Mouse (Mus musculus) midbrain, postnatal 0 days (tissue): ENCODE measurements at regions not wholly inside any gene's neighbourhood (a gene's known extent, or its start where the extent isn't known, plus 50 kb on each side); places are given as distances from the start of the nearest gene placed in this dataset.

Source experiments
- ATAC-seq: fragments of 200-750 bp; cut with Nextera tagmentation; 2 replicates; pipeline ENCODE4 v1.8.0; 2017; ENCODE audit warnings: moderate number of reproducible peaks, mild to moderate bottlenecking, moderate TSS enrichment, moderate library complexity; ENCODE audit not compliant: low FRiP score
- DNase-seq: peaks from one replicate; pipeline ENCODE4 v3.0.0-alpha.2; 2015; ENCODE audit warnings: low spot score
- H3K27ac ChIP-seq: fragments of 300-500 bp; sonication (generic); 2 replicates; pipeline ENCODE4 v1.5.1; 2014; ENCODE audit warnings: low read depth, mild to moderate bottlenecking, low read length, mixed read lengths
- H3K27me3 ChIP-seq: fragments of 300-500 bp; sonication (generic); 2 replicates; pipeline ENCODE4 v1.6.1; 2014; ENCODE audit warnings: low read length, control low read depth, mixed read lengths; ENCODE audit not compliant: insufficient read depth
- H3K36me3 ChIP-seq: fragments of 300-500 bp; sonication (generic); 2 replicates; pipeline ENCODE4 v1.6.1; 2014; ENCODE audit warnings: low read length, control low read depth, mixed read lengths; ENCODE audit not compliant: insufficient read depth
- H3K4me1 ChIP-seq: fragments of 300-500 bp; sonication (generic); 2 replicates; pipeline ENCODE4 v1.6.1; 2014; ENCODE audit warnings: mild to moderate bottlenecking, control low read depth, antibody characterized with exemption, low read length, mixed read lengths; ENCODE audit not compliant: insufficient read depth
- H3K4me2 ChIP-seq: fragments of 300-500 bp; sonication (generic); 2 replicates; pipeline ENCODE4 v1.6.1; 2014; ENCODE audit warnings: low read depth, mild to moderate bottlenecking, low read length, mixed read lengths; ENCODE audit not compliant: poor library complexity, severe bottlenecking
- H3K4me3 ChIP-seq: fragments of 300-500 bp; sonication (generic); 2 replicates; pipeline ENCODE4 v1.5.1; 2014; ENCODE audit warnings: low read depth, mild to moderate bottlenecking, low read length, moderate library complexity
- H3K9ac ChIP-seq: fragments of 300-500 bp; sonication (generic); replicated peaks from 2 replicates; pipeline ENCODE4 v1.6.1; 2014; ENCODE audit warnings: mild to moderate bottlenecking, low read length, moderate library complexity, mixed read lengths; ENCODE audit not compliant: poor library complexity, severe bottlenecking
- H3K9me3 ChIP-seq: fragments of 300-500 bp; sonication (generic); 2 replicates; pipeline ENCODE4 v1.6.1; 2016; ENCODE audit warnings: low read length, control low read depth
- CTCF ChIP-seq: IDR thresholded peaks from 2 replicates; pipeline ENCODE4 v1.5.1; 2016; ENCODE audit warnings: antibody characterized with exemption, mild to moderate bottlenecking
- WGBS: fragments of 180-500 bp; shearing (Covaris S2); extraction: QIAGEN DNeasy Blood & Tissue Kit; methylation state at CpG from one replicate; pipeline ENCODE4 v1.1.7; 2014; 5-methylcytosine and 5-hydroxymethylcytosine counted together

DNA sequence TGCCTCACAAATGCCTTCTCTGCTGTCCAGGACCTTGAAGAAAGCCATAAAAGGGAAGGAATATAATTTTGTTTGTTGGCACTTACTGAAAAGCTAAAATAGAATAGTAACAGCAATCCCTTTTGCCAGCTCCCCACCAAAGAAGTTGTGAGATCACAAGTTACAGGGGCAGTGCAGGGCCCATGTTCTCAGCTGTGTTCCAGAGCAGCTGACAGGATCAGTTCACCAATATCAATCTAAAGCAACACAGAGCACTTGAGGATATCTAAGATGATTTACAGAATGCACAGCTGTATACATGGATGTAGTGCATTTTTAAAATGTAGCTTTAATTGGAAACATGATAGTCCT lies 63.4 kb upstream of the Mbnl1 start:
- H3K4me1 ChIP-seq, result no peaks in the 10 kb centered on the region
- DNase-seq (no peak), ATAC-seq (no peak)
- H3K4me3 ChIP-seq, result no peak overlapping the region
- no peaks in the 10 kb centered on the region for H3K27me3 ChIP-seq
- no peaks in the 10 kb centered on the region for H3K36me3 ChIP-seq
- no peak overlapping the region for H3K9ac ChIP-seq
- TF ChIP-seq CTCF, result no peak
- H3K27ac ChIP-seq, result no peak overlapping the region
- no peaks in the 10 kb centered on the region for H3K9me3 ChIP-seq
- no peak overlapping the region for H3K4me2 ChIP-seq

- no peak overlapping the region for H3K4me3 ChIP-seq
- no peaks in the 10 kb centered on the region for H3K9me3 ChIP-seq
- WGBS, result 66% methylated on average over 1 of the region's 1 CpGs
- H3K27me3 ChIP-seq, result no peaks in the 10 kb centered on the region
- no peak overlapping the region for H3K4me2 ChIP-seq
- H3K9ac ChIP-seq, result no peak overlapping the region
- H3K36me3 ChIP-seq, result no peaks in the 10 kb centered on the region
- TF ChIP-seq CTCF, result no peak
- DNase-seq, result no peak
- no peak overlapping the region for H3K27ac ChIP-seq
- ATAC-seq, result no peak
- no peaks in the 10 kb centered on the region for H3K4me1 ChIP-seq
Measured at GRCm38 (mm10) chr3:60411746-60412145, 60.9 kb upstream of the Mbnl1 start.

DNA sequence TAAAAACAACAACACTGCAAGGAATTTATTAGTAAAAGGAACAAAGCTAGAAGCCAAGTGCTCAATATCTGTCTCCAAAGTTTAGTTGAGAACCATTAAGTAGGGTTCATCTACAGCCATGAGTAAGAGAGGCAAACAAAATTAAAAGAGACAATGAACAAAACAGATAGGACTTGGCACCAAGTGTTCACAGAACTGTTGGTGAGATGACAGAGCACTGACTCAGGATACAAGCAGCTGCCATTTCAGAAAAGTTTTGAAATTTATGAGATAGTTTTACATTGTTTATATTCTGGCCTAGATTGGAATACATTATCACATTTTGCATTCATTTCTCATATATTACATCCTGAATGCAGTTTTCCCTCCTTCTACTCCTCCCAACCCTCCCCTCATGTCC lies 60.4 kb upstream of the Mbnl1 start:
- Histone ChIP-seq H3K9ac (no peak overlapping the region), H3K4me3 (no peak overlapping the region), H3K4me1 (no peaks in the 10 kb centered on the region), H3K27ac (no peak overlapping the region), H3K36me3 (no peaks in the 10 kb centered on the region), H3K9me3 (no peaks in the 10 kb centered on the region), H3K4me2 (no peak overlapping the region), H3K27me3 (no peaks in the 10 kb centered on the region)
- no peak for TF ChIP-seq CTCF
- DNase-seq (no peak), ATAC-seq (no peak)

DNA sequence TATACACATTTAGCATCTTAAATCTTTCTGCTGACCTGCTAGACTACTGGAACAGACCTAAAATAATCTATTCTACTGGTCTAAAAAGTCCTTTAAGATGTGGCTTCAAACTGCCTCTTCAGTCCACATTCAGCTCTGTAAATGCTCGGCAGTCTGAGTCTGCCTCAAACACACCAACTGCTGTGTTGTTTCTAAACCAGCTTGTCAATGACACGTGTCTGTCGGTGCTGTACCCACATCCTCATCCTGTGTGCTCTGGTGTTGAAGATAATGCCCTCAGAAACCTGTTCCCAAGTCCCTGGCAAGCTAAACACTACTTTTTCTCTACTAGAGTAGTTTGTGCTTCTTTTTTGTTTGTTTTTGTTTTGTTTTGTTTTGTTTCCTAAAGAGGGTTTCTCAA lies 58.9 kb upstream of the Mbnl1 start:
- no peak for TF ChIP-seq CTCF
- no peak overlapping the region for H3K9ac ChIP-seq
- H3K27me3 ChIP-seq, result no peaks in the 10 kb centered on the region
- H3K27ac ChIP-seq, result no peak overlapping the region
- no peak overlapping the region for H3K4me2 ChIP-seq
- H3K4me3 ChIP-seq, result no peak overlapping the region
- ATAC-seq (no peak), DNase-seq (no peak)
- H3K36me3 ChIP-seq, result no peaks in the 10 kb centered on the region
- H3K9me3 ChIP-seq, result no peaks in the 10 kb centered on the region
- H3K4me1 ChIP-seq, result no peaks in the 10 kb centered on the region
- whole genome bisulfite sequencing, result 63% methylated on average over 3 of the region's 3 CpGs

- 78% methylated on average over 1 of the region's 1 CpGs for WGBS
- Histone ChIP-seq H3K9me3 (no peaks in the 10 kb centered on the region), H3K27me3 (no peaks in the 10 kb centered on the region), H3K4me1 (no peaks in the 10 kb centered on the region), H3K9ac (no peak overlapping the region), H3K27ac (no peak overlapping the region), H3K4me3 (no peak overlapping the region), H3K4me2 (no peak overlapping the region), H3K36me3 (no peaks in the 10 kb centered on the region)
- TF ChIP-seq CTCF, result no peak
- ATAC-seq (no peak), DNase-seq (no peak)
Measured at GRCm38 (mm10) chr3:60417001-60417400, 55.6 kb upstream of the Mbnl1 start.

- Histone ChIP-seq H3K27ac (no peak overlapping the region), H3K9ac (no peak overlapping the region), H3K4me2 (no peak overlapping the region), H3K36me3 (no peaks in the 10 kb centered on the region), H3K4me1 (no peaks in the 10 kb centered on the region), H3K4me3 (no peak overlapping the region), H3K9me3 (no peaks in the 10 kb centered on the region), H3K27me3 (no peaks in the 10 kb centered on the region)
- ATAC-seq (no peak), DNase-seq (no peak)
- no peak for TF ChIP-seq CTCF
Measured at GRCm38 (mm10) chr3:60418652-60419051, 54.0 kb upstream of the Mbnl1 start.

DNA sequence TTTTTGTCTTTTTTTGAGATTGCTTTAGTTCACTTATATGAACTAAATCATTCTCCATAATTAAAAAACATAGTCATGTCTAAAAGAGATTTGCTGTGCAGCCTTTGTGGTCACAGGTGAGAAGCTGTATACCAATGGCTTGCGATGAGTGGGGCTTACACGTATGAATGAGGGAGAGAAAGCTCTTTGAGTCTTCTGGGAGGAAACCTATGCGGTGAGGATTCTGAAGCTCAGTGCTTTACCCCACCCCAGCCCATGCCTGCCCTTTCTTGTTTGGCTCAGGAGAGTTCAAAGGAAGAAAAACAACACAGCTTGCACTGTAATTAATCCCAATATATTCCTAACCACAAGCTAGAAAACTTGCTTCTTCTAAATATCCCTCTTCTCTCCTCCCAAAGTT lies 53.4 kb upstream of the Mbnl1 start:
- WGBS, result 85% methylated on average over 3 of the region's 3 CpGs
- no peaks in the 10 kb centered on the region for H3K4me1 ChIP-seq
- no peak for TF ChIP-seq CTCF
- H3K9ac ChIP-seq, result no peak overlapping the region
- ATAC-seq (no peak), DNase-seq (no peak)
- no peaks in the 10 kb centered on the region for H3K36me3 ChIP-seq
- H3K4me2 ChIP-seq, result no peak overlapping the region
- H3K4me3 ChIP-seq, result no peak overlapping the region
- no peak overlapping the region for H3K27ac ChIP-seq
- no peaks in the 10 kb centered on the region for H3K9me3 ChIP-seq
- H3K27me3 ChIP-seq, result no peaks in the 10 kb centered on the region
